Mouse (Mus musculus) retina, adult 2 months (tissue): Measurements from ENCODE around the gene Phldb3.
"Not testable (repeated sequence)": the region's sequence is repeated elsewhere in the genome, so short reads cannot be mapped to it uniquely, and the experiment has no call there.

Experiments
- DNase-seq: peaks from one replicate; pipeline ENCODE4 v3.0.0-alpha.2; 2012; ENCODE audit warnings: low read depth, low spot score

The Phldb3 gene

DNA sequence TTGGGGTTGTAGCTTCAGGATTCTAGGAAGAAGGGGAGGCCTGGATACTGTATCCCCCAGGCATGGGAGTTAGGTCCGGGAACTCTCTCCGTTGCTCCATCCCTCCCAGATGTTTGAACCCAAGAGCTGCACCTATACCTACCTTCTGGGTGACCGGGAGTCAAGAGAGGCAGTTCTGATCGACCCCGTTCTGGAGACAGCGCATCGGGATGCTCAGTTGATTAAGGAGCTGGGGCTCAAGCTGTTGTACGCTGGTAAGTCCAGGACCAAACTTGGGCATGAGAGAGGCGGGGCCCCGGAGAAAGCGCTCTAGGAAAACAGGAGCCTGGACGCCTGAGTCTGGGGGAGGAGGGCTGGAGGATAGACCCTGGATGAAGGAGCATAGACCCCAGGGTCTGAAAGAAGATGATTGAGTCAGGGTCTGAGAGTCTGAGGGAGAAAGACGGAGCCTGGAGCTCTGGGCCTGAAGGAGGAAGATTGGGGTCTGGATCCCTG lies 16.2 kb upstream of the Phldb3 start:
- no peak for DNase-seq

DNA sequence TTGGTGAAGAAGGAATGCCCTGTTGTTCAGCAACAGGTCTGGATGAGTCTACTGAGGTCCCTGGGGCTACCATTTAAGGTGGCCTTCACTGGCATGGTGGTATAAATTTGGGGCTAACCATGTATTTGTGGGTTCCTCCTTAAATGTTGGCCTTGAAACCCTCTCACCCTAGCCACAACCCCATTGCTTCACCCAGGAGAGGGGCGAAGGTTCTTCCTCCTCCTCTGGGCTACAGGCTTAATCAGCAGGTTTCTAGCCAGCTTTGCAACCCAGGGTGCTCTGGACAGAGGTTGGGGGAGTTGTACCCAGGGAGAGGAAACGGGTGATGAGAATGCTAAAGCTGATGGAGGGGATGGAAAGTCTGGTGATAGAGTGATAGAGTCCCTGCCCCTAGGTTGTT lies 15.1 kb upstream of the Phldb3 start:
- DNase-seq, result no peak

DNA sequence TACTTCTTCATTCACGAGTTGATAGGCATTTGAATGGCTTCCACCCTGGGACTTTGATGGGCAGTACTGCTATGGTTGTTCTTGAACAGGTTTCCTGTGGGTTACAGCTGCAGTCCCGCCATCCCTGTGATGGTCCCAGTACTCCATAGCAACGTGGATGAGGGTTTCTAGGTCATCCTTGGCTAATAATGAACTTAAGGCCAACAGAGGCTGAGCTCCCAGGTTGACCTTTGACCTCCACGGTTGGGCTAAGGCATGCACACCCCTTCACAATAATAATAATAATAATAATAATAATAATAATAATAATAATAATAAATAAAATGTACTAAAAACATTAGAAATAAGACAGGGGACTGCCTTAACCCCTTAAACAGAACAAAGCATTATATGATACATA lies 12.4 kb upstream of the Phldb3 start:
- no peak for DNase-seq

DNA sequence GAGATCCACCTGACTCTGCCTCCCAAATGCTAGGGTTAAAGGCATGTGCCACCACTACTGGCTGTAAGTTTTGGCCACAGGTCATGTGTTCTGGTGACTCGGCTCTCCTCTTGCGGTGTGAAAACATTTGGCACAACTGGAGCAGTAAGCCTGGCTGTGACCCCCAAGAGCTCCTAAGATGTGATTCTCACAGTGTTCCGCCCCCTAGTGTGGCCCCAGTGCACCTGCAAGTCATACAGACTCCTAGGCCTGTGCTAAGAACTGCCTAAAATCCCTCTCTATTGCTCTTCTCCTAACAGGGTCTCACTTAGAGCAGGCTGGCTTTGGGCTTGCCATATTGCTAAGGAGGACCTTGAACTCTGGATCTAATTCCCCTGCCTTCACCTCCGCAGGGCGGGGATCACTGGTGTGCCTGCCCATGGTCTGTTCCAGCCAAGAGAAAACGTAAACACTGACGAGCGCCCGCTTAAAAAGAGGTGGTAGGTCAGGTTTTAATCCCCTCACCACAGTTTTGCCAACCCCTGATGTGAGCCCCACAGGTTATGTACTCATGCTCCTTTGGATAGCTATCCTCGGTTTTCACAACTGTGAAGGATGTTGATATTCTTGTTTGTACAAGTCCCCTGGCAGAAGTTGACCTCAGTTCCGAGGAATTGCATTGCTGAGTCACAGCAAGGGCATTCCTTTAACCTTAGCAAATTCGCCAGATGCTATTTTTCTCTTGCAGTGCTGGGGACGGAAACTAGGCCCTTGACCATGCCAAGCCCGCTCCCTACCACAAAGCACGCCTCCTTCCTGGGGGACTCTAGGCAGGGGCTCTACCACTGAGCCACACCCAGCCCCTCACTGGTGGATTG lies 11.1 kb upstream of the Phldb3 start:
- DNase-seq, result no peak

DNA sequence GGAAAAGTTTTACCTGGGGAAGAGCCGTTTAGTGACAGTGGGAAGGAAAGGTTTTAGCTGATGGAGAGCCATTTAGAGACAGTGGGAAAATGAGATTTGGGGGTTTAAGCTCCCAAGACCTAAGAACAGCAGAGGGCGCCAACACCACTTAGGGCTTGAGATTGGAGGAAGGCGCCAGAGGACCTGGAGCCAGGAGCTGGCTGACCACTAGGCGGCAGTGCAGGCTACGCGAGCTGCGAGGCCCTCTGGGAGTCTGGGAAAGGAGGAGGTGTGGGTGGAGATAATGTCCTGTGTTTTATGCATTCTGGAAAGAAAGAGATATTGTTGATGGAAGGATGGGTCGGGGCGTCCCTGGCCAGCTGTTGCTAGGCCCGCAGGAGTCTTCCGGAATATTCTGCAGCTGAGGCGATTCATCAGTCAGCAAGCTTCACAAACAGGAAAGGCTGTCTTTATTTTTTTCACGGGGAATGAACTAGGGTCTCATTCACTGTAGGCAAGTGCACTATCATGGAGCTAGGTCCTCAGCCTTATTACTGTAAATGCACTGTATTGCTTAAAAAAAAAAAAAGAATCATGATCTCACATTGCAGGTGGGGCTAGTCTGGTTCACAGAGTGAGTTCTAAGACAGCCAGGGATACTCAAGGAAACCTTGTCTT lies 9.5 kb upstream of the Phldb3 start:
- DNase-seq, result peak; percentile 85

DNA sequence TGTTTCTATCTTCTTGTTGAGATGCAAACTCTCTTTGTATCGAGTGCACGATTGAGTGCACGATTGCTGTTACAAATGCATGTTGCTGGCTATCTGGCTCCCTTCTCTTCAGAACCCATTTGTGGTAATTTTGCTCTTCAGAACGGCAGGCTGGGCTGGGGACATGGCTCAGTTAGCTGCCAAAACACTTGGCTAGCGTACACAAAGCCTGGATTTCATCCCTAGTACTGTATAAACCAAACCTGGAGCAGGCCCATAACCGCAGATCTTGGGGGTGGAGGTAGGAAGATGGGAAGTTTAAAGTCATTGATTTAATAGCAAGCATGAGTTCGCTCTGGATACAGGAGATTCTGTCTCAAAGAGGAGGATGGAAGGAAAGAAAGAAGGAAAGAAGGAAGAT lies 5.0 kb upstream of the Phldb3 start:
- no peak for DNase-seq

DNA sequence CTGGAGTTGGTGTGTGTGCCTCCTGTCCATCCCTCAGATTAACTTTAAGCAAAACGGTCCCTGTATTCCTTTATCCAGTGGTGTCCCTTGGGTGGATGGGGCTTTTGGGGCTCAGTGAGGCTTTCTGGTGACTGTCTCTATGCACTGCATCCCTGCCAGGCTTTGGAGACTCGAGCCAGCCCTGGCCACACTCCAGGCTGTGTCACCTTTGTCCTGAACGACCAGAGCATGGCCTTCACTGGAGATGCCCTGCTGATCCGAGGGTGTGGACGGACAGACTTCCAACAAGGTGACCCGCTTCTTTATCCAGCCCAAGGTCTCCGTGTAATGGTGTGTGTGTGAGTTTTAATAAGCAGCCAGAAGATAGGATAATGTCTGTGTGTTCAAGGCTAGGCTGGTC lies 4.5 kb upstream of the Phldb3 start:
- DNase-seq, result no peak

DNA sequence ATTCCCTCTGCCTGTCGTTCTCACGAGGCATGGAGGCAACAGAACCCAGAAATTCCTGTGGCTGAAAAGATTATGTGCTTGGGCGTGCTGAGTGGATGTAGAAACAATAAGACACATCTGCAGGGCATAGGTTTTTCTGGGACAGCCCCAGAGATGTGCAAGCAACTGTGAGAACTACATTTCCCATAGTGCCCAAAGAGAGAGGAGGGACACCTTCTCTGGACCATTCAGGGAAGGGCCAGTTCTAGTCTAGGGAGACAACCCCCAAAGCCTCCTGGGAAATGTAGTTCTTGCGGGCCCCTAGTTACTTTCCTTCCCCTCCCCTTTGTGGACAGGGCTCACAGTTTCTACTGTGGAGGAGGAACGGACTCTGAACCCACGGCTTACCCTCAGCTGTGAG lies 2.5 kb upstream of the Phldb3 start:
- peak; percentile 67 for DNase-seq

DNA sequence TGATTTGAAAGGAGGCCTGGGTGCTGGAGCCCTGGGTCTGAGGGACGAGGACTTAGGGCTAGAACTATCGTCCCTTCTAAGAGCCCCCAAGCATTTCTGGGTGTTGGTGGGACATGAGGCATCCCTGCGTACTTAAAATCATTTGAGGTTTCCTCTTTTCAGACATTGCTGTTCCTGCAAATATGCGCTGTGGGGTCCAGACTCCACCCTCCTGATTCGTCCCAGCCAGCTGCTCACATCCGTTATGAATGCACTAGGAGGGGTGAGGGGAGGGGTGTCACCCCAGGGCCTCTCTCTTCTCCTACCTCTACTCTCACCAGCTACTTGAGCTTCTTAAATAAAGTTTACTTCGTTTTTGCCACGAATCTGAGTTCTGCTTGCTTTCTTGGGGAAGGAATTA lies 2.0 kb upstream of the Phldb3 start:
- DNase-seq, result no peak

DNA sequence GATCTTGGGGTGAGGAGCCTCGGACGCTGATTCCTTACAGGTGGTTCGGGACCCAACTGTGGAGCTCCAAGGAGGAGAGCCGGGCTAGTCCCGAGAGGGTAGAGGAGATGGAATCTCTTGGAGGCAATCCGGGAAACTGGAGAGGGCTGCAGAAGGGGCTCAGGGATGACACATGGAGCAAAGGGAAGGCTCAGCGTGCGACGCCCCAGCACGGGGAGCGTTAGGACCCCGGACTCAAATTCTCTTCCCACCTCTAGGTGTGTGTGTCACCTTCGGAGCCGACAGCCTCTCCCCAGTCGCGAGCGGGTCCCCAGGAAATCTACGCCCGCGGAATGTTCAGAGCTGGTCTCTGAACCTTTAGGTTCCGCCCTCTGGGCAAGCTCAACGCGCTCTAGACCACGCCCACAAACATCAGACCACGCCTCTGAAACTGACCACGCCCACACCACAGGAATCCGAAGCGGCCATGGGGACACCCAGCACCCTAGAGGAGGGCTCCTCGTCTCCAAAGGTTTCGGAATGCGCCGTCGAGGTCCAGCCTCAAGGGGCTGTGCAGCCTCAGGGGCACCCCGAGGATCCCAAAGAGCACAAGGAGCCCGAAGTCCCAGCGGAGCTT lies 424 bp downstream of the Phldb3 start:
- peak; percentile 70 for DNase-seq

DNA sequence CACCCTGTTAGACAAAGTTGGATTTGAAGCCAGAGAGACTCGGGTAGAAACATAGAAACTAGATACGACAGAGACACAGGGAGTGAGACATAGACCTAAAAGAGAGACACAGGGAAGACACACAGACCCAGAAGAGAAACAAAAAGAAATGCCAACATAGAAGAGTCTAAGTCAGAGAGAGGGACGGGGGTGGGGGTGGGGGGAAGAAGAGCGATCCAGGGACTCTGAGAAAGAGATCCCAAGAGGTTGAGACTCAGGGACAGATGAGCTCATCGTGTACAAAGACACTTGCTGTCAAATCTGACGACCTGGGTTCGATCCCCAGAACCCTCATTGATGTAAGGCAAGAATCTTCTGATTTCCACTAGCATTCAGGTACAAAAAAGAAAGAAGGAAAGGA lies 1.1 kb downstream of the Phldb3 start:
- no peak for DNase-seq

DNA sequence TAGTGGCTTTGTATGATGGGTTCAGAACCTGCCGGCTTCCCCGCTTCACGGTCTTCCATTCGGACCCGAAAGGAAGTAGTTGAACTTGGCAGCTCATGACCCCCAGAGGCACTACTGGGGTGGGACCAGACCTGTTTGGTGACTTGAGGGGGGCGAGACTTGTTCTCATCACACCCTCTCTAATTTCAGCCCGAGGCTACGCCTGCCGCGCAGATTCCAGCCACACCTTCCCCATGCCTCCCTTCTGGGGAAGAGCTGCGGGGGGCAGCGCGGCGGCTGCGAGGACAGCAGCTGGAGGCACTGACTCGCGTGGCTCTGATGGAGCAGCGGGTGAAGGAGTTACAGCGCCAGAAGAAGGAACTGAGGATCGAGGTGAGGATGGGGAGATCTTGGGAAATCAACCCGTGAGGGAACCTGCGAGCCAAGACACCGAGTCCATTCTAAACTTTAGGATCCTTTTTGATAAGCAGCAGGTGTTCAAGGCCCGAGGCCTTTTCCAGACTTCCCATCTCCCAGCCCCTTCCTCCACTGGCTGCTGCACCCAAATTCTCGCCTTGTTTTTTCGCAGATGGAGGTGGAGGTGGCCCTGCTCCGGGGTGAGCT lies 1.8 kb downstream of the Phldb3 start:
- DNase-seq, result no peak

DNA sequence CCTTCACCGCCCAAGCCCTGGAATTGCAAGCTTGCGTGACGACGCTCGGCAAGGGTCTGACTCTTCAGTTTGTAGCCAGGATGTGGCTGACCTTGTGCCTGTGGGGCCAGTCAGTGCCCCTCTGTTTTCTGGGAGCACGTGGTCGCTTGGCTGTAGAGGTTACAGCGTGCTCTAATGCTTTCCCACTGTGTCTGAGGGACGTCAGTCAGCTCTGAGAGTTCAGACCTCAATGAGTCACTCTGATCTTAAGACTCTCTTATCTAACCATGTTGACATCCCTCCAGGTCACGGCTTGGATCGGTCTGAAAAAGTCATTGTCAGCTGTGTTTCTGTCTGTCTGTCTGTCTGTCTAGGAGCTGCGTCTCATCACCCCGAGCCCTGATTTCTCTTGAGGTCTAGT lies 4.3 kb downstream of the Phldb3 start:
- no peak for DNase-seq

DNA sequence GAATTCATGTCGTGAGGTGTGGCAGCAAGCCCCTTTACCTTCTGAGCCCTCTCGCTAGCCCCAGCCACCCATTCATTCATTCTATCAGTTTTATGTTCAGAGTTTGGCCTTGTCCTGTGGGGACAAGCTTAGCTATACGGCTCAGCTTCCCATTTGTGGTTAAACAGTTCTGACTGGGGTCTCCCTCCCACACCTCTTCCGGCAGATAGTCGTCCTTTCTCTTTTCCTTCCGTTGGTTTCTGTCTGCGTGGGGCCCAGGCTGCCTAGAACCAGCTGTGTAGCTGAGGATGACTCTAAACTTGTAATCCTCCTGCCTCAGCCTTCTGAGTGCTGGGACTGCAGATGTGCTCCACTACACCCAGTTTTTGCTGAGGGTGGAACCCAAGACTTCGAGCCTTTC lies 7.2 kb downstream of the Phldb3 start:
- no peak for DNase-seq

DNA sequence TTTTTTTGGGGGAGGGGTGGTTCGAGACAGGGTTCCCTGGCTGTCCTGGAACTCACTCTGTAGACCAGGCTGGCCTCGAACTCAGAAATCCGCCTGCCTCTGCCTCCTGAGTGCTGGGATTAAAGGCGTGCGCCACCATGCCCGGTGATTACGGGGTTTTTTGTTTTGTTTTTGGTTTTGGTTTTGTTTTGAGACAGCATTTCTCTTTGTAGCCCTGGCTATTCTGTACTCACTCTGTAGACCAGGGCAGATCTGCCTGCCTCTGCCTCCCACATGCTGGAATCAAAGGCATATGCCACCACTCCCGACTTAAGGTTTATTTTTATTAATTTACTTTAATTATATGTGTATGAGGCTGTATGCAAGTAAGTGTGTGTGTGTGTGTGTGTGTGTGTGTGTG lies 7.8 kb downstream of the Phldb3 start:
- not testable (repeated sequence) for DNase-seq

DNA sequence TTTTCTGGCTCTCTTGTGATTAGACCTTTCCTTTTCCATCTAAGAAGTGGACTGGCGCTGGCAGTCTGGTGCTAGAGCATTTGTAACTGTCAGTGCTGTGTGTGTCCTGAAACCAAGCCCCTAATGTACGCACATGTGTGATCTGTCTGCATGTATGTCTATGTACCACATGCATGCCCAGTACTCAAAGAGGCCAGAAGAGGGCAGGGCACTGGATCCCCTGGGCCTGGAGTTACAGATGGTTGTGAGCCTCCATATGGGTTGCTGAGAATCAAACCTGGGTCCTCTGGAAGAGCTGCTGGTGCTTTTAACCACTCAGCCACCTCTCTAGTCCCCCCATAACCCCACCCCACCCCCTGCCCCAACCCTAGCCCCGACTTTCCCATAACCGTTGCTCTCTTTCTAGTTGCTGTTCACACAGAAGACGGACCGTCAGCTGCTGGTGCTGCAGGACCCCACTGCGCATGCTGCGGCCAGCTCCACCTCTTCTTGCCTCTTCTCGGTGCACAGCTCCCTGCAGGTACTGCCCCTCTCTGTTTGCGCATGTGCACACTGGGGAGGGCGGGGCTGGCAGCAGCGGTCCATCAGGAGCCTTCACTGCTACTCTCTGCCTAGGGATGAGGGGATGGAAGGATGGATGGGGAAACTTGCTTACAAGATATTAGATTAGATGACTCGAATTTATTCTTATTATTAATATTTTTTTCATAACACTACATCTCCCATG lies 9.3 kb downstream of the Phldb3 start:
- DNase-seq, result no peak

DNA sequence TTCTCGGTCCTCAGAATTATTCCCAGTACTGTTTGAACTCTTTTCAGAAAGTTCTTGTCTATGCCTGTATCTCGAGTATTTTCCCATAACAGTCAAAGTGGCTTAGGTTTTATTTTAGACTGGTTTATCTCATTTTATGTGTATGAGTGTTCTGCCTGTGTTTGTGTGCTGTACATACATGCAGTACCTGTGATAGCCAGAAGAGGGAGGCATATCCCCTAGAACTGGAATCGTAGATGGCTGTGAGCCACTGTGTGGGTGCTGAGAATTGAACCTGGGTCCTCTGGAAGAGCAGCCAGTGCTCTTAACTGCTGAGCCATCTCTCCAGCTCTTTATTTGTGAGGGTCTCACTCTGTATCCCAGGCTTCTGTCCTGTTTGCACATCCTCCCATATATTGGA lies 10.6 kb downstream of the Phldb3 start:
- DNase-seq, result no peak

DNA sequence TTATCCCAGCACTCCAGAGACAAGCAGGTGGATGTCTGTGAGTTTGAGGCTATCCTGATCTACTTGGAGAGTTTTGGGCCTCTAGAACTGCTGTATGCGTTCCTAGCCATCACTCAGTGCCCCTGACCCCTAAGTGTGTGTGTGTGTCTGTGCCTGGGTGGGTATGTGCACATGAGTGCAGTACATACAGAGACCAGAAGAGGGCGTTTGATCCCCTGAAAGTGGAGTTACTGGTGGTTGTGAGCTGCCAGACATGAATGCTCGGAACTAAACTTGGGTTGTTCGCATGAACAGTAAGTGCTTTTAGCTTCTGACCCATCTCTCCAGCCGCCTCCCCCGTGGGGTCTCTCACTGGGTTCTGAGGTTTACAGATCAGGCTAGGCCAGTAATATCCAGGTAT lies 12.4 kb downstream of the Phldb3 start:
- DNase-seq, result no peak

DNA sequence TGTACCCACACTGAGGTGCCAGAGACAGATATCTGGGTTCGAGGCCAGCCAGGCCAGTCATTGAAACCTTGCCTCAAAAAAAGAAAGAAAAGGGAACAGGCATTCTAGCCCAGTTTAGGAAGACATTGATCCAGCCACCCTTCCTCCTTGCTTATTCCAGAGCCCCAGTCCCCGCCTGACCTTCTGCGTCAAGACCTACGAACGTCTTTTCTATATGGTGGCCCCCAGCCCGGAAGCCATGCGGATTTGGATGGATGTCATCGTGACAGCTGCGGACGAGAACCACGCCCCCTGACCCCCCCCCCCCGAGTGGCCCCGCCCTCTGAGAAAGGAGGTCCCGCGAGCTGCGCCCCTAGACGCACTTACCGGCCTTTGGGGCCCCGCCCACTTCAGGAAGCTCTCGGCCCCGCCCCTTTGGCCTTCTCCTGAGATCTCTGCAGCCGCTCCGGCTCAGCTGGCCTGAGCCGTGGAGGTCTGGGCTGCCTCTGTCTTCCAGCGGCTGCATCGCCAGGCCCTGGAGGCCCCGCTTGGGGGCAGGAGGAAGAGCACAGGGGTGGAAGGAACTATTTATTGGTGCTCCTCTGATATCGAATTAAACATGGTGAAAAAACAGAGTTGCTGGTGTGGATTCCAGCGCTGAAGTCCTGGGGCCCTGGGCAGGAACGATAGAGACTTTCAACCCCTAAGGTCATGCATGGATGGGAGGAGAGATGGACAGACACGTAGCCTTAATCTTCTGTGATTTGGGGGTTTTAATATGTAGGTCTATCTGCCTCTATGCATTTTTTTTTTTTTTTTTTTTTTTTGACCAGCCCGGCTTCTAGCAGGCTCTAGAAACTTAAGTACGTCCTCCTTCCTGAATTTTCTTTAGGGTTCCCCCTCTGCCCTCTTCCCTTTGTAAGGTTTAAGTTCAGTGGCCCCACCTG lies 18.4 kb downstream of the Phldb3 start:
- peak; percentile 52 for DNase-seq

DNA sequence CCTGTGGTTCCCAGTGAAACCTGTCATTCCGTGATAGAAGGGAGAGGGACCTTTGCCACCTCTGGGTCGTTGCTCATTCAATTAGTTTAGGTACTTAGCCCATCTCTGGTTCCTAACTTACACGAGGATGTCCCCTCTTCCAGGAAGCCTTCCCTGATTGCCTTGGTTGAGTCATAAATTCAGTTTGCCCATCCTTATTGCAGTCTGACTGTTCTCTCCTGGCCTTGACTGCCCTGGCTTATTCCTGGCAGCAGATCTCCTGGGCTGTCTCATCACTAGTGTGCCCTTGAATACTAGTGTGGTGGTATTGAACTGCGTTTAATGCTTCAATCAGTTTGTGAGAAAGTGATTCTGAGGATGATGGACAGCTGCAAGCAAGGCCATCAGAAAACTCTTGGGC lies 19.1 kb downstream of the Phldb3 start:
- DNase-seq, result no peak
